Mouse (Mus musculus) C2C12 (cell line): ENCODE measurements around the gene Actrt2. TPM values are rescaled to one million over a fixed set of nuclear protein-coding genes. Genes with fewer than 3 reads are reported as not detected.

Source experiments
- H3K27me3 ChIP-seq: one replicate; pipeline ENCODE4 v1.6.1; 2011; ENCODE audit not compliant: control insufficient read depth, insufficient read depth, insufficient read length
- H3K36me3 ChIP-seq: one replicate; pipeline ENCODE4 v1.6.1; 2011; ENCODE audit not compliant: control insufficient read depth, insufficient read depth
- H3K4me3 ChIP-seq: one replicate; pipeline ENCODE4 v1.5.1; 2011; ENCODE audit warnings: mild to moderate bottlenecking, control low read depth; ENCODE audit not compliant: poor library complexity, insufficient read depth, severe bottlenecking
- H3K79me2 ChIP-seq: one replicate; pipeline ENCODE4 v1.6.1; 2011; ENCODE audit not compliant: control insufficient read depth, insufficient read depth
- H3K79me3 ChIP-seq: one replicate; pipeline ENCODE4 v1.6.1; 2011; ENCODE audit warnings: low read depth, control low read depth
- H3ac ChIP-seq: one replicate; pipeline ENCODE3; 2011; ENCODE audit warnings: low read depth; ENCODE audit not compliant: control insufficient read depth, insufficient read length
- CEBPB ChIP-seq: IDR thresholded peaks from one replicate; pipeline ENCODE4 v1.6.1; 2011; ENCODE audit warnings: low read depth, mild to moderate bottlenecking, control low read depth, moderate library complexity
- CTCF ChIP-seq: IDR thresholded peaks from one replicate; pipeline ENCODE4 v1.5.1; 2011; ENCODE audit not compliant: control insufficient read depth, insufficient read depth, insufficient read length
- FOSL1 ChIP-seq: IDR thresholded peaks from one replicate; pipeline ENCODE4 v1.8.0; 2011; ENCODE audit warnings: mild to moderate bottlenecking, low read length; ENCODE audit not compliant: poor library complexity, insufficient read depth, severe bottlenecking
- MAX ChIP-seq: IDR thresholded peaks from one replicate; pipeline ENCODE4 v1.6.1; 2011; ENCODE audit warnings: mild to moderate bottlenecking, control low read depth
- MYOD1 ChIP-seq: IDR thresholded peaks from one replicate; pipeline ENCODE4 v1.6.1; 2011; ENCODE audit warnings: low read depth; ENCODE audit not compliant: control insufficient read depth, insufficient read length
- MYOG ChIP-seq: IDR thresholded peaks from one replicate; pipeline ENCODE4 v1.6.1; 2011; ENCODE audit not compliant: control insufficient read depth, insufficient read length; ENCODE audit errors: extremely low read depth
- USF1 ChIP-seq: IDR thresholded peaks from one replicate; pipeline ENCODE4 v1.6.1; 2011; ENCODE audit warnings: low read depth, mild to moderate bottlenecking, control low read depth, moderate library complexity
- polyA plus RNA-seq: library from polyadenylated mRNA; unstranded; fragments of >200 nt; fragmentation: generic; extraction: Trizol; gene quantifications from one replicate; pipeline ENCODE4 v1.2.1, GENCODE M21; 2012; ENCODE audit warnings: missing spikeins

Actrt2 gene
- polyA plus RNA-seq, 1 experiment = not detected

GRCm38 (mm10) chr4:154705681-154706080 is 38.0 kb upstream of the Actrt2 start:
- no peaks in the 10 kb centered on the region for H3K79me2 ChIP-seq
- no peak overlapping the region for H3ac ChIP-seq
- H3K79me3 ChIP-seq = no peaks in the 10 kb centered on the region
- no peaks in the 10 kb centered on the region for H3K36me3 ChIP-seq
- no peak for TF ChIP-seq CEBPB
- TF ChIP-seq FOSL1 = no peak
- no peak for TF ChIP-seq MYOD1
- TF ChIP-seq MAX = no peak
- TF ChIP-seq CTCF = no peak
- no peak for TF ChIP-seq MYOG
- no peak for TF ChIP-seq USF1
- no peaks in the 10 kb centered on the region for H3K27me3 ChIP-seq
- no peak overlapping the region for H3K4me3 ChIP-seq

DNA sequence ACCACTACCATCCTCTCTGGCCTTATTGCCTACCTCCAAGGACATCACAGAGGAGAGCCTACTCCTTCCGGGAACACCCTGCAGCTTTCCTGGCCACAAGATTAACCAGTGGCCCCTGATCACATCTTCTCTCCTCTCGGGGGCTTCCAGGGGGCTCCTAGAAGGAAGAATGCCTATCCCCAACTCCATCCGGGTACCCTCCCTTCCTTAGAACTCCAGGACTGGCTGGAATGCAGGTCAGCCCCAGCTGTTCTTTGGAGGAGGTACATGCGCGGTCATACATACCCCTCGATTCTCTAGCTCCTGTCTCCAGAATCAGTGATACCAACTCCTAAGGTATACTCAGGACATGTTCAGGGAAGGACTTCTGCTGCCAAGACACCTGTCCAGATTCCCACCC is 37.4 kb upstream of the Actrt2 start:
- no peaks in the 10 kb centered on the region for H3K79me3 ChIP-seq
- H3K79me2 ChIP-seq = no peaks in the 10 kb centered on the region
- no peaks in the 10 kb centered on the region for H3K27me3 ChIP-seq
- no peaks in the 10 kb centered on the region for H3K36me3 ChIP-seq
- no peak overlapping the region for H3K4me3 ChIP-seq
- TF ChIP-seq USF1 (no peak), MYOD1 (no peak), CEBPB (no peak), MYOG (no peak), MAX (no peak), CTCF (no peak), FOSL1 (no peak)
- no peak overlapping the region for H3ac ChIP-seq

DNA sequence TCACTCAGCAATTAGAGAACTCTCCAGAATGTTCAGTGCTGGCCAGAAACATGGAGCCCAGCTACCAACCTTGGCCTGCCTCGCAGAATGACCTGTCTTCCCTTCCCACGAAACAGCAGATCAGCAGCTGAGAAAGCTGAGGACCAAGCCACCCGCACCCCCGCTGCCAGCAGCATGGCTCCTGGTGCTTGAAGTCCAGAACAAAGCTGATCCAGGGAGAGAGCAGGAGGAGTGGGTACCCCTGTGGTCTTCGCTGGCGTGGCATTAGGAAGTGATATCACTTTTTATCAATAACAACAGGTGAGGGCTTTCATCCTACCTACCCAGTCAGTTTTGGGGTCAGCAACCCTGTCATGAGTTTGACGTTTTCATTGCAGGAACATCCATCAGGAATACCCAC is 36.9 kb upstream of the Actrt2 start:
- no peaks in the 10 kb centered on the region for H3K79me3 ChIP-seq
- no peaks in the 10 kb centered on the region for H3K36me3 ChIP-seq
- H3K27me3 ChIP-seq = no peaks in the 10 kb centered on the region
- no peak for TF ChIP-seq MAX
- TF ChIP-seq USF1 = no peak
- TF ChIP-seq MYOG = no peak
- no peak overlapping the region for H3K4me3 ChIP-seq
- H3ac ChIP-seq = no peak overlapping the region
- H3K79me2 ChIP-seq = no peaks in the 10 kb centered on the region

GRCm38 (mm10) chr4:154703426-154704070 is 35.9 kb upstream of the Actrt2 start:
- no peaks in the 10 kb centered on the region for H3K36me3 ChIP-seq
- no peak overlapping the region for H3K4me3 ChIP-seq
- no peak for TF ChIP-seq CTCF
- no peak for TF ChIP-seq FOSL1
- TF ChIP-seq MYOG = no peak
- no peak for TF ChIP-seq MYOD1
- no peak for TF ChIP-seq USF1
- no peak for TF ChIP-seq CEBPB
- TF ChIP-seq MAX = no peak
- no peaks in the 10 kb centered on the region for H3K79me3 ChIP-seq
- H3ac ChIP-seq = no peak overlapping the region
- no peaks in the 10 kb centered on the region for H3K79me2 ChIP-seq
- H3K27me3 ChIP-seq = no peaks in the 10 kb centered on the region

DNA sequence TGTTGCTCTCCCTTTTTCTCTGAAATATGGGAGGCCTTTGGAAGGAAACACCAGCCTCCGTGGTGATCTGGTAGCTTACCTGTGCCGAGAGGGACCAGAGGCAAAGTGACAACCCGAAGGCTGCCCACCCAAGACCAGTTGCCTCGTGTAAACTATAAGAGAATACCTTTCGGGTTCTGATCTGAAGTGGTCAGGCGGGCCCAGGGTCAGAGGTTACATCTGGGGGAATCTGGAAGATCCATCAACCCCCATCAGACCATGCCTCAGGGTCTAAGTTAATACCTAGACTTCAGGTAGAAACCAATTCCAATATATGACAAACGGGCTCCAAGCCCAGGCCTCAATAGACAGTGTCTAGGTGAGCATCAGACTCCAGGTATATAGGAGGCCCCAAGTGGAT is 35.3 kb upstream of the Actrt2 start:
- TF ChIP-seq USF1 (no peak), MYOG (no peak), CEBPB (no peak), CTCF (no peak)
- Histone ChIP-seq H3K79me2 (no peaks in the 10 kb centered on the region), H3K27me3 (no peaks in the 10 kb centered on the region), H3ac (no peak overlapping the region), H3K79me3 (no peaks in the 10 kb centered on the region), H3K4me3 (no peak overlapping the region), H3K36me3 (no peaks in the 10 kb centered on the region)

DNA sequence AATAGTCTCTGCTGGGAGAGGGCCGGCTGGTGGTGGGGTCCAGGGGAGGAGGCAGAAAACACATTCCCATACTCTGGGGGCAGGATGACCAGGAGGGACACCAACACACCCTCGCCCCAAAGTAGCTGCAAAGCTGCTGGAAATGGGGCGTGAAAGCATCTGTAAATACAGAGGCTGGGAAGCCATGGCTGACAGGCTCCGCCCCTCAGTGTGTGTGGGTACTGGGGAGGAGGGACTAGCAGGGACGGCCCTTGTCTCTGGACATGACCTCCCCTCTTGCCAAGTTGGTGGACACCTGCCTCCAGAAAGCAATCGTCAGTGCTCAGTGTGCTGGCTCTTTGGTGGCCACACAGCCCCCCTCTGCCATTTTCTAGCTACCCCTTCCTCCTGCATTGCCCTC is 34.5 kb upstream of the Actrt2 start:
- no peak for TF ChIP-seq FOSL1
- TF ChIP-seq USF1 = no peak
- no peak for TF ChIP-seq MYOG
- H3K79me3 ChIP-seq = no peaks in the 10 kb centered on the region

DNA sequence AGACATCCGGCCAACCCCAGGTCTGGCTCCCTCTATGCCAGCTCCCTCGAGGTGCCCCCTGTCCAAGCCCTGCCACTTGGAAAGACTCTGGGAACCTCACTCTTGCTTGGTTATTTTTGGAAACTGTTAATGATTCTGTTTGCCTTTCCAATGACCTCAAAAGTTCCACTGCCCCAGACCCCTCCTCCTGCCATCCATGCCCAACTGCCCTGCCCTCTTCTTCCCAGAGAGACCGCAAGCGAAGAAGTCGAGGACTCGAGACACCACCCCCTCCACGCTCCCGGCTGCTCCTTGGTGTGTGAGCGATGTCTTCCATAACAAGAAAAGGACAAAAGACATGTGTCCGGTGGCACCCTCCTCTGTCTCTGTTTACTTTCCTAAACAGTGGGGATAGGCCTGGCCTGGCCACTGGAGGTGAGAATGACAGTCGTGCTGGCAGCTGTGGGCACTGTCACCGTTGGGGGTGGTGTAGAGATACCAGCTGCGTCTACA is 33.3 kb upstream of the Actrt2 start:
- Histone ChIP-seq H3ac (no peak overlapping the region), H3K36me3 (no peaks in the 10 kb centered on the region), H3K79me2 (no peaks in the 10 kb centered on the region), H3K4me3 (no peak overlapping the region), H3K79me3 (no peaks in the 10 kb centered on the region), H3K27me3 (no peaks in the 10 kb centered on the region)
- TF ChIP-seq USF1 = no peak
- TF ChIP-seq MYOD1 = no peak
- TF ChIP-seq MAX = no peak
- no peak for TF ChIP-seq FOSL1
- no peak for TF ChIP-seq CTCF
- TF ChIP-seq CEBPB = no peak
- TF ChIP-seq MYOG = no peak

More for the DNA sequence above, 34.5 kb upstream of the Actrt2 start:
- Histone ChIP-seq H3K79me2 (no peaks in the 10 kb centered on the region), H3K4me3 (no peak overlapping the region), H3K27me3 (no peaks in the 10 kb centered on the region), H3K36me3 (no peaks in the 10 kb centered on the region), H3ac (no peak overlapping the region)
